Mouse (Mus musculus) heart, embryonic 16.5 days (tissue): ENCODE measurements around the gene Olfr764-ps1. TPM values are rescaled to one million over a fixed set of nuclear protein-coding genes. Genes with fewer than 3 reads are reported as not detected.
"Not testable (repeated sequence)": the region's sequence is repeated elsewhere in the genome, so short reads cannot be mapped to it uniquely, and the experiment has no call there.

Experiments
- ATAC-seq: fragments of 200-750 bp; cut with Nextera tagmentation; replicated peaks from 2 replicates; pipeline ENCODE4 v1.8.0; 2017; ENCODE audit warnings: moderate number of reproducible peaks; ENCODE audit not compliant: insufficient read depth, low FRiP score; ENCODE audit errors: extremely low read depth
- H3K27ac ChIP-seq: fragments of 300-500 bp; sonication (generic); 2 replicates; pipeline ENCODE4 v1.5.1; 2014; ENCODE audit warnings: mild to moderate bottlenecking, low read length, control low read depth, moderate library complexity
- H3K27me3 ChIP-seq: fragments of 300-500 bp; sonication (generic); 2 replicates; pipeline ENCODE4 v1.6.1; 2014; ENCODE audit warnings: low read length, mixed read lengths; ENCODE audit not compliant: control insufficient read depth, insufficient read depth
- H3K36me3 ChIP-seq: fragments of 300-500 bp; sonication (generic); 2 replicates; pipeline ENCODE4 v1.6.1; 2014; ENCODE audit not compliant: control insufficient read depth, insufficient read depth
- H3K4me1 ChIP-seq: fragments of 300-500 bp; sonication (generic); 2 replicates; pipeline ENCODE4 v1.6.1; 2014; ENCODE audit warnings: low read length, mixed read lengths; ENCODE audit not compliant: control insufficient read depth, insufficient read depth
- H3K4me2 ChIP-seq: fragments of 300-500 bp; sonication (generic); 2 replicates; pipeline ENCODE4 v1.6.1; 2014; ENCODE audit warnings: low read depth, mild to moderate bottlenecking, control low read depth, low read length
- H3K4me3 ChIP-seq: fragments of 300-500 bp; sonication (generic); 2 replicates; pipeline ENCODE4 v1.5.1; 2014; ENCODE audit warnings: mild to moderate bottlenecking, control low read depth, low read length
- H3K9ac ChIP-seq: fragments of 300-500 bp; sonication (generic); 2 replicates; pipeline ENCODE4 v1.6.1; 2014; ENCODE audit warnings: low read length, control low read depth
- H3K9me3 ChIP-seq: fragments of 300-500 bp; sonication (generic); replicated peaks from 2 replicates; pipeline ENCODE4 v1.6.1; 2016; ENCODE audit warnings: low read length; ENCODE audit not compliant: control insufficient read depth
- WGBS: fragments of 180-500 bp; shearing (Covaris S2); extraction: QIAGEN DNeasy Blood & Tissue Kit; methylation state at CpG from one replicate; pipeline ENCODE4 v1.1.7; 2014; 5-methylcytosine and 5-hydroxymethylcytosine counted together
- polyA plus RNA-seq: library from polyadenylated mRNA; unstranded; fragments of >200 nt; fragmentation: Nextera tagmentation; extraction: Ambion mirVana; gene quantifications from 2 replicates; pipeline ENCODE4 v1.2.1, GENCODE M21; 2015

Gene Olfr764-ps1
- polyA plus RNA-seq, 1 experiment from 2014 or later = not detected

DNA sequence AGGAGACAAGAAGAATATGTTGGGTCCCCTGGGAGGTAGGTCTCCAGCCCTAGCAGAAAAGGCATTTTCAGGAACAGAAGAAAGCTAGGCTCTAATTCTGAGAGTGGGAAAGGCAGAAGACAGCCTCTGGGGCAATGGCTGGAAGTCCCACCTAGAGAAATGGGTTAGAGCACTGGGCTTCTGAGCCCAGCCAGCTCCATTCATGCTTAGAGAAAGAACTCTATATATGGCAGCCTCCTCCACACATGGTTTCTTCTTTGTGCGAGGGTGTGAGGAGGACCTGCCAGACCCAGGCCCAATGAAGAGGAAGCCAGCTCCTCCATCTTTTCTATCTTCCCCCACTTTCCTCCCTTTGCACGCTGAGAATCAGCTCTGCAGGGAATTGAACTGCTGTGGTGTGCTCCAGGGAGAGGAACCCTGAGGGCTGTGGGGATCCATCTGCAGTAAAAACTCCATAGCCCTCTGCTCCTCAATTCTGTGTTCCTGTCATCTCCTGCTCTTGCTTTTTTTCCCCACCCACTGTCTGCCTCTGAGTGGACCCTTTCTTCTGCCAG, 29.3 kb downstream of the Olfr764-ps1 start, which contains the start of gene Olfr763:
TSS of gene Olfr763 (plus strand) at position 504 of the 554 bp plus-strand sequence.
- Histone ChIP-seq H3K4me3 (no peak within 1 kb of the TSS), H3K36me3 (no peaks in the 10 kb centered on the region), H3K27ac (no peak within 1 kb of the TSS), H3K4me1 (no peaks in the 10 kb centered on the region), H3K4me2 (no peak within 1 kb of the TSS), H3K9ac (no peak within 1 kb of the TSS), H3K9me3 (peaks cover 5% of the 10 kb centered on the region; the same call in 1 of the 2 replicates), H3K27me3 (no peaks in the 10 kb centered on the region)
- no peak for ATAC-seq
- 53% methylated on average over 2 of the region's 2 CpGs for WGBS

- WGBS = 65% methylated on average over 14 of the region's 14 CpGs
- no peak for ATAC-seq
- H3K36me3 ChIP-seq = no peaks in the 10 kb centered on the region
- no peak overlapping the region for H3K9ac ChIP-seq
- no peaks in the 10 kb centered on the region for H3K4me1 ChIP-seq
- no peak overlapping the region for H3K4me3 ChIP-seq
- H3K27ac ChIP-seq = no peak overlapping the region
- H3K4me2 ChIP-seq = no peak overlapping the region
- H3K27me3 ChIP-seq = no peaks in the 10 kb centered on the region
- peaks cover 5% of the 10 kb centered on the region; the same call in 1 of the 2 replicates for H3K9me3 ChIP-seq
These were observed 35.4 kb downstream of the Olfr764-ps1 start for GRCm38 (mm10) chr10:129004032-129004920.

DNA sequence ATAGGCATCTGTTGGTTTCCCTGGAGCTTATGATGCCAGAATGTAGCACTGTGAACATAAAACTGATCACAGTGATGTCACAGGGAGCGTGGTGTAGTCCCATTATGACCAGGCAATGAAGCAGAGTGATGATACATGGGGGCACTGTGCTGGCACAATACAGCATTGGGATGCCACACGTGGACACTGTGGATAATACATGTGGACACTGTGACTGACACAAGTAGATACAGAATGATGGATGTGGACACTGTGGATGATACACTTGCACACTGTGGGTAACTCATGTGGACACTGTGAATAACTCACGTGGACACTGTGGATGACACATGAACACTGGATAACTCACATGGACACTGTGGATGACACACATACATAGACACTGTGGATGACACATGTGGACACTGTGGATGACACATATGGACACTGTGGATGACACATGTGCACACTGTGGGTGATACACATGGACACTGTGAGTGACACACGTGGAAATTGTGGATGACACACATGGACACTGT, 43.1 kb downstream of the Olfr764-ps1 start:
- H3K4me2 ChIP-seq = no peak overlapping the region
- H3K4me1 ChIP-seq = no peaks in the 10 kb centered on the region
- no peak overlapping the region for H3K9ac ChIP-seq
- H3K36me3 ChIP-seq = no peaks in the 10 kb centered on the region
- no peaks in the 10 kb centered on the region for H3K9me3 ChIP-seq
- H3K27ac ChIP-seq = no peak overlapping the region
- H3K4me3 ChIP-seq = no peak overlapping the region
- WGBS = 64% methylated on average over 4 of the region's 4 CpGs
- no peak for ATAC-seq
- no peaks in the 10 kb centered on the region for H3K27me3 ChIP-seq

DNA sequence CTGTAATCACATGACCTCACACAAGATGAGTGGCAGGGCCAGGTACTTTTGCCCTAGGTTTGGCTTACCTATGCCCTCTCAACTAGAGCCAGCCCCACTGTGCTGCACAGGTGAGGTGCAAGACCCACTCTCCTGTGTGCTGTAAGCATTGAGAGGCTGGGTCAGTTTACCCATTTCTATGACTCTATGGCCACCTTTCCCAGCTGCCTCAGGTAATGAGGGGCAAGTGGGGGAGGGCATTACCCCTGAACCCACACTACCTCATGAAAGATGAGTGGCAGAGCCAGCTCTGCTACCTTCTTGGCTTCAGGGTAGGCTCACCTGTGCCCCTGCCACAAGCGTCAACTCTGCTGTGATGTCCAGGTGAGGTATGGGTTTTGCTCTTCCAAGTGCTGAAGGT, 43.9 kb downstream of the Olfr764-ps1 start:
- no peaks in the 10 kb centered on the region for H3K4me1 ChIP-seq
- no peak for ATAC-seq
- 90% methylated on average over 1 of the region's 1 CpGs for WGBS

GRCm38 (mm10) chr10:128990994-128991393, 48.7 kb downstream of the Olfr764-ps1 start:
- Histone ChIP-seq H3K4me2 (no peak overlapping the region), H3K9ac (no peak overlapping the region), H3K9me3 (no peaks in the 10 kb centered on the region), H3K27ac (no peak overlapping the region), H3K4me3 (no peak overlapping the region), H3K27me3 (no peaks in the 10 kb centered on the region), H3K36me3 (no peaks in the 10 kb centered on the region), H3K4me1 (no peaks in the 10 kb centered on the region)
- peak; percentile 67; the same call in 1 of the 2 replicates for ATAC-seq

More for the DNA sequence above, 43.9 kb downstream of the Olfr764-ps1 start:
- no peak overlapping the region for H3K9ac ChIP-seq
- H3K27ac ChIP-seq = no peak overlapping the region
- H3K4me2 ChIP-seq = no peak overlapping the region
- H3K4me3 ChIP-seq = no peak overlapping the region
- no peaks in the 10 kb centered on the region for H3K36me3 ChIP-seq
- no peaks in the 10 kb centered on the region for H3K9me3 ChIP-seq
- no peaks in the 10 kb centered on the region for H3K27me3 ChIP-seq

GRCm38 (mm10) chr10:128990129-128990850, 49.4 kb downstream of the Olfr764-ps1 start:
- H3K36me3 ChIP-seq, H3K4me1 ChIP-seq, H3K9me3 ChIP-seq, H3K27ac ChIP-seq, H3K9ac ChIP-seq, H3K4me3 ChIP-seq, H3K27me3 ChIP-seq, H3K4me2 ChIP-seq: not testable (repeated sequence)
- 55% methylated on average over 7 of the region's 10 CpGs for WGBS
- ATAC-seq = peak; percentile 61; the same call in 1 of the 2 replicates

- not testable (repeated sequence) for H3K27me3 ChIP-seq, ATAC-seq, H3K27ac ChIP-seq, H3K9ac ChIP-seq, H3K4me3 ChIP-seq, H3K4me1 ChIP-seq, H3K4me2 ChIP-seq, H3K9me3 ChIP-seq, H3K36me3 ChIP-seq
- WGBS = 58% methylated on average over 1 of the region's 1 CpGs
These were observed 50.6 kb downstream of the Olfr764-ps1 start, which contains the start of gene Olfr9 for GRCm38 (mm10) chr10:128989131-128989530. Gene Olfr9, plus strand, starts transcription at chr10:128989431.
